Mouse (Mus musculus): Measurements from ENCODE around the gene Pilra.

The Pilra gene

DNA sequence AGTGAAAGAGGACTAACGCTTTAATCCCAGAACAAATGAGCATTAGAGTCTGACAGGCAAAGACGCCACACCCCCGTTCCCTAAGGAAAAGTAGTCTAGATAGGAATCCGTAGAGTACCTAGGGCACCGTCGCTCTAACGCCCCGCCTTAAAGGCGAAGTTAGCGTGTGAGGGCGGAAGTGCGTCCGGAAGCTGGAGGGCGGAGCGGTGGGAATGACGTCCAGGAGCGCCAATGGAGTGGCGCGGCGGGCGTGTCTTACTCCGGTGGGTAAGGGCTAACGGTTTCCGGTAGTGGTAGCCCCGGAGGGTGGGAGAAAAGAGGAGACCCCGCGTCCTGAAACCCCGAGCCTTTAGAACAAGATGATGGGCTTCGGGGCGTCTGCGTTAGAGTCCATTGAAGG, 57.4 kb downstream of the Pilra start, which contains the start of gene Ppp1r35:
TSS of gene Ppp1r35 (plus strand) at position 215 of the 400 bp plus-strand sequence.
- peak; percentile 96 for DNase-seq

DNA sequence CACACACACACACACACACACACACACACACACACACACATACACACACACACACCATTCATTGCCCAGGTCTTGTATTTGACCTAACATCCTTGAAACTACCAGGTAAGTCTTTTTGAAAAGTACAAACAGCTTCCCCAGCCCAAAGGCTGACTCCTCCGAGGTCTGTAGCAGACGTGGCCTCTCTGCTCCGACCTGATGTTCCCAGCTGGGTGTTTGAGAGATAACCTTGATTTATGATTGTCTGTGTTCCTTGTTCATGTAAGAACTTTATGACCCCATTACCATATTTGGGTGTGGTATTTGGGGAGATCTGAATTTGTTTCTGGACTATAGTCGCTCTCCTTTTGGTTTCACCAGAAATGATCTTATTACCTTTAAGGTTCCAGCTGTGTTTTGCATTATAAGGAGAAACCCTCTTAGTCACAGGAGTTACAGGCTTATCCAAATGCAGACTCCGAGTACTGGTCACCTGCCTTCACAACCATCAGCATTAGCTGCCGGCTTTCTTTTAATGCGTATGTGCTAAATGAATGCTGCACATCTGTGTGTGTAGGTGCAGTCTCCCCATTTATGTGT, 58.7 kb downstream of the Pilra start:
- no peak for DNase-seq

DNA sequence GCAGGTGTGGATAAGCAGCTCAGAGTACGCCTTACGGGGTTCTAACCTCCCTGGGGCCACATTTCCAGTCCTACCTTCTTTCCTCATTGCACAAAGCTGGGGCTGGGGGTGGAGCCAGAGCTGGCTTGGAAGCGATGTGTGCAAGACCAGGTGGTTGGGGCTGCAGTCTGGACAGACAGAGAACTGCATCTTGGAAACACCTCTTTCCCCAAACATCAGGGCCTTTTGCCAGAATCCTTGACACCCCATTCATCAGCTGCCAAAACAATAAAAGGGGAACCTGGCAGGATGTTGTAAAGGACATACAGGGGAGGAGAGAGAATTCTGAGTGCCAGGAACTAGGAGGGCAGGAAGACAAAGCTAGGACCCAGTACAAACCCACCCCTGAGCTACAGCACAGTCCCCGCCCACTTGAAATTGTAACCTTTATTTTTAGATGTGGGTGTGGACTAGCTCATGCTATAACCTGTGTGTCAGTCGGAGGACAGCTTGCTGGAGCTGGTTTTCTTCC, 59.6 kb downstream of the Pilra start:
- no peak for DNase-seq

DNA sequence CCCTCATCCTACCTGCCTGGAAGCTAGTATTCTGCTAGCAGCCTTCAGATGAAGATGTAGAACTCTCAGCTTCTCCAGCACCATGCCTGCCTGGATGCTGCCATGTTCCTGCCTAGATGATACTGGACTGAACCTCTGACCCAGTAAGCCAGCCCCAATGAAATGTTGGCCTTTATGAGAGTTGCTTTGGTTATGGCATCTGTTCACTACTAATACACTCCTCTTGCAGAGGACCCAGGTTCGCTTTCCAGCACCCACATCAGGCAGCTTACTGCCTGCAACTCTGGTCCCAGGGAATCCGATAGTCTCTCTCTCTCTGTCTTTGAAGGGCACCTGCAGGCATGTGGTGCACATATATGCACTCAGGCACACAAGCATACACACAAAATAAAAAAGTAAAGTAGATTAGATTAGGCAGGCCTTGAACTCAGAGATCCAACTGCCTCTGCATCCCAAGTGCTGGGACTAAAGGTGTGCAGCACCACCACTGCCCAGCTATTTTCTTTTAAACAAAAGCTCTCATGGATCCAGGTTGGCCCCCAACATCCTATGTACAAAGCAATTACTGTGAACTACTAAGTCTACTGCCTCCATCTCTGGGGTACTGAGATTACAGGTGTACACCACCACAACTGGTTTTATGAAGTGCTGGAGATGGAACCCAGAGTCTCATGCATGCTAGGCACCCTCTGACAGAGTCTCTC, 60.3 kb downstream of the Pilra start:
- no peak for DNase-seq

DNA sequence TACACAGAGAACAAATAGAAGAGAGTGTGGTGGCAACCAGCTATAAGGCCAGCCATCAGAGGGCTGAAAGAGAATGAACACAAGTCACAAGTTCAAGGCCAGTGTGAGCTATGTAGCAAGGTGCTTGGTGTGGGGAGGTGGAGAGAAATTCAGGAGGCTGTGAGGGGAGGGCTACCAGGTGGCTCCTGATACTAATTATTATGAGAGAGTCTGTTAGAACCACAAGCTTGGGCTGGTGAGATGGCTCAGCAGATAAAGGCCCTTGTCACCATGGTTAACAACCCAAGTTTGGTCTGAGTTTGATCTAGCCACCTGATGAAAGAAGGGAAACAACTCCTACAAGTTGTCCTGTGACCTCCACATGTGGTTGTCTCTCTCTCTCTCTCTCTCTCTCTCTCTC, 63.3 kb downstream of the Pilra start:
- no peak for DNase-seq
